Mouse (Mus musculus) frontal cortex, postnatal 10 days (tissue): ENCODE measurements around the gene Ngrn.

ENCODE experiments used
- DNase-seq, 2 experiments: peaks; one replicate each; pipeline ENCODE4 v3.0.0; 2022; ENCODE audit warnings: low spot score in 2 of 2, mixed read lengths in 1 of 2

The Ngrn gene

GRCm38 (mm10) chr7:80261372-80261990, 466 bp downstream of the Ngrn start:
- peak in 1 of 2 experiments; percentile 17 for DNase-seq

- DNase-seq, result no peak
Observed at GRCm38 (mm10) chr7:80264606-80265005, 3.6 kb downstream of the Ngrn start.

GRCm38 (mm10) chr7:80267764-80268163, 6.7 kb downstream of the Ngrn start:
- no peak for DNase-seq

- peak; percentile 92 to 93 for DNase-seq
Observed at GRCm38 (mm10) chr7:80268897-80269750, 8.1 kb downstream of the Ngrn start, which contains the start of gene Vps33b. TSS of gene Vps33b (plus strand) at chr7:80269649.

- DNase-seq, result peak in 1 of 2 experiments; percentile 20
Observed at GRCm38 (mm10) chr7:80269751-80270255, 8.8 kb downstream of the Ngrn start.

- no peak for DNase-seq
Observed at GRCm38 (mm10) chr7:80273456-80273855, 12.4 kb downstream of the Ngrn start.

GRCm38 (mm10) chr7:80276374-80276773, 15.4 kb downstream of the Ngrn start:
- DNase-seq, result no peak

- no peak for DNase-seq
Observed at GRCm38 (mm10) chr7:80280032-80280431, 19.0 kb downstream of the Ngrn start.

GRCm38 (mm10) chr7:80280998-80281397, 20.0 kb downstream of the Ngrn start:
- DNase-seq, result no peak

- no peak for DNase-seq
Observed at GRCm38 (mm10) chr7:80281646-80282045, 20.6 kb downstream of the Ngrn start.

- DNase-seq, result no peak
Observed at GRCm38 (mm10) chr7:80283226-80283918, 22.4 kb downstream of the Ngrn start.

GRCm38 (mm10) chr7:80284391-80284790, 23.4 kb downstream of the Ngrn start:
- DNase-seq, result no peak

- DNase-seq, result no peak
Observed at GRCm38 (mm10) chr7:80285725-80286124, 24.7 kb downstream of the Ngrn start.

- no peak for DNase-seq
Observed at GRCm38 (mm10) chr7:80287736-80288135, 26.7 kb downstream of the Ngrn start.

GRCm38 (mm10) chr7:80294062-80294763, 33.2 kb downstream of the Ngrn start, which contains the start of gene Prc1:
TSS of gene Prc1 (plus strand) at chr7:80294450.
- peak; percentile 97 for DNase-seq

- DNase-seq, result no peak
Observed at GRCm38 (mm10) chr7:80294764-80295648, 34.0 kb downstream of the Ngrn start.

GRCm38 (mm10) chr7:80296462-80296861, 35.4 kb downstream of the Ngrn start:
- no peak for DNase-seq

GRCm38 (mm10) chr7:80297041-80297440, 36.0 kb downstream of the Ngrn start:
- no peak for DNase-seq

GRCm38 (mm10) chr7:80298754-80299153, 37.7 kb downstream of the Ngrn start:
- DNase-seq, result no peak

- no peak for DNase-seq
Observed at GRCm38 (mm10) chr7:80299568-80299967, 38.6 kb downstream of the Ngrn start.
